Mouse (Mus musculus) hindbrain, embryonic 10.5 days (tissue): ENCODE results near the gene Marc1. TPM values are rescaled to one million over a fixed set of nuclear protein-coding genes. Genes with fewer than 3 reads are reported as not detected.
A peak's percentile ranks its signal among the peaks of the same experiment; 100 is the strongest.

Source experiments
- DNase-seq: peaks from one replicate; pipeline ENCODE4 v3.0.0-alpha.2; 2017; ENCODE audit warnings: low spot score
- H3K27ac ChIP-seq: fragments of 300-500 bp; sonication (generic); 2 replicates; pipeline ENCODE4 v1.5.1; 2016; ENCODE audit warnings: mild to moderate bottlenecking, moderate library complexity
- H3K27me3 ChIP-seq: fragments of 300-500 bp; sonication (generic); 2 replicates; pipeline ENCODE4 v1.6.1; 2016; ENCODE audit warnings: mild to moderate bottlenecking; ENCODE audit not compliant: poor library complexity, insufficient read depth, severe bottlenecking
- H3K36me3 ChIP-seq: fragments of 300-500 bp; sonication (generic); 2 replicates; pipeline ENCODE4 v1.6.1; 2016; ENCODE audit warnings: mild to moderate bottlenecking, moderate library complexity
- H3K4me1 ChIP-seq: fragments of 300-500 bp; sonication (generic); replicated peaks from 2 replicates; pipeline ENCODE4 v1.6.1; 2016; ENCODE audit warnings: mild to moderate bottlenecking
- H3K4me3 ChIP-seq: fragments of 300-500 bp; sonication (generic); 2 replicates; pipeline ENCODE4 v1.5.1; 2016; ENCODE audit warnings: mild to moderate bottlenecking, moderate library complexity
- H3K9me3 ChIP-seq: fragments of 300-500 bp; sonication (generic); 2 replicates; pipeline ENCODE4 v1.6.1; 2016; ENCODE audit warnings: mild to moderate bottlenecking, moderate library complexity
- WGBS: fragments of 180-500 bp; shearing (Covaris S2); methylation state at CpG from one replicate; pipeline ENCODE4 v1.1.7; 2016; 5-methylcytosine and 5-hydroxymethylcytosine counted together
- polyA plus RNA-seq: library from polyadenylated mRNA; unstranded; fragments of >200 nt; fragmentation: Nextera tagmentation; extraction: Ambion mirVana; gene quantifications from 2 replicates; pipeline ENCODE4 v1.2.1, GENCODE M21; 2016

Gene Marc1
- polyA plus RNA-seq, 1 experiment from 2014 or later = not detected

DNA sequence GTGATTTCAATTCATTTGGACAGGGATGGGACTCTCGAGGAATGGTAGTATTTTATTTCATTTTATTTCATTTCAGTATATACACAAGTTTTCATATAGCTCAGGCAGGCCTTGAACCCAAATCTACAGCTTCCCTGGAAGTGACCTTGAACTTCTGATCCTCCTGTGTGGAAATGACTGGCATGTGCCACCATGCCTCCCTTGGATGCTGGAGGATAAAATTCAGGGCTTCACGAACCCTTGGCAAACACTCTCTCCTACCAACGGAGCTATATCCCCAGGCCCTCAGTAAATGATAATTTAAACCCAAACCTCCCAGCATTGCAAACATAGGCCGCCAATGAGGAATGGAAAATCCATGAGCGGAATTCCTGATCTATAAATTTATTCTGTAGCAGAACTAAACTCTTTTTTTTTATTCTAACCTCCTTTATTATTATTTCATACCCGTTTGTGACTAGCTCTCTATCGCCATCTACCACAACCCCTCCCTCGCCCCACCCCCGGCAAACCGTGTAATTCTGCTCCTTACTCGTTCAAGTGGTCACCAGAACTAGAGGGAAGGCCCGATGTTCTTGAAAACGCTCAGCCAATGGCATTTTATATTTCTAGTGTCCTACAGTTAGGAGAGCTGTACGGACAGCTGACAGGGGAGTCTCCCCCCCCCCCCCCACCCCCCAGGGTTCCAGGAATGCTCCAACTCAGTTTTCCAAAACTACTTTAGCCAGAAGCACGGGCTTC lies 33.4 kb upstream of the Marc1 start:
- 20% methylated on average over 15 of the region's 15 CpGs for WGBS
- H3K27me3 ChIP-seq = peaks cover 37% of the 10 kb centered on the region
- DNase-seq = no peak
- H3K9me3 ChIP-seq = no peaks in the 10 kb centered on the region
- H3K4me1 ChIP-seq = peaks cover 38% of the 10 kb centered on the region
- peaks cover 4% of the 10 kb centered on the region; the same call in 1 of the 2 replicates for H3K36me3 ChIP-seq
- peak overlapping the region; percentile 88; the same call in 1 of the 2 replicates for H3K27ac ChIP-seq
- H3K4me3 ChIP-seq = peak overlapping the region; percentile 73

DNA sequence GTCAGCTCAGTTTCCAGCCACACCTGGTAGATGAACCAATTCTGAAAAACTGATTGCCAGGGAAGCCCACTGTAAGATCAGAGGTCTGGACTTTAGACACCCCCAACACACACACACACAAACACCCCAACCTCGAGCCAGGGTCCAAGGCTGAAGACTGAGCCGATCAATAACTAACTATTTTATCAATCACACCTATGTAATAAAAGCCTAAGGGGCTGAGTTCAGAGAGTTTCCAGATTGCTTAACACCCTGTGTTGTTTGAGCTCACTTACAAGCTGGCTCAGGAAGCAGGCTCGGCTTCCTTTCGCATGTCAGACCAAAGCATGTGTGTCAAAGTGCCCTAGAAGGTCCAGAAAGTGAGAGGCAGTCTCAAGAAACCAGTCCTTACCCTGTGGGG lies 26.5 kb upstream of the Marc1 start:
- Histone ChIP-seq H3K9me3 (no peaks in the 10 kb centered on the region), H3K27me3 (no peaks in the 10 kb centered on the region), H3K27ac (no peak overlapping the region), H3K4me3 (no peak overlapping the region), H3K36me3 (peaks cover 17% of the 10 kb centered on the region), H3K4me1 (peaks cover 8% of the 10 kb centered on the region; the same call in 1 of the 2 replicates)
- no peak for DNase-seq
- WGBS = 95% methylated on average over 4 of the region's 4 CpGs

DNA sequence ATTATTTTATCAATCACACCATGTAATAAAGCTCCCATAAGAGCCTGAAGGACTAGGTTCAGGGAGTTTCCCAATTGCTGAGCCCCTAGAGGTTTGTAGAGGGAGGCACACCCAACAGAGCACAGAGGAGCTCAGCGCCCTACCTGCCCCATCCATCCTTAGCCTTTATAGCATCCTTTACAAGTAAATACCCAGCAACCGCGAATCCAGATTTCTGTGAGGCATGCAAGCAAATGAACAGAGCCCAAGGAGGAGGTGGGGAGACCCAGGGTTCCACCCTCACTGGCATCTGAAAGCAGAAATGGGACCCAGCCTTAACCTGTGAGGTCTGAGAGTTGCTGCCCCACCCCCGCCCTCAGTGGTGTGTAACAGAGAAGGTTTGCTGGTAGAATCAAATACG lies 25.2 kb upstream of the Marc1 start:
- no peaks in the 10 kb centered on the region for H3K9me3 ChIP-seq
- H3K27ac ChIP-seq = no peak overlapping the region
- no peak for DNase-seq
- H3K27me3 ChIP-seq = no peaks in the 10 kb centered on the region
- WGBS = 76% methylated on average over 5 of the region's 5 CpGs
- H3K4me1 ChIP-seq = no peaks in the 10 kb centered on the region
- no peak overlapping the region for H3K4me3 ChIP-seq
- peaks cover 30% of the 10 kb centered on the region for H3K36me3 ChIP-seq

DNA sequence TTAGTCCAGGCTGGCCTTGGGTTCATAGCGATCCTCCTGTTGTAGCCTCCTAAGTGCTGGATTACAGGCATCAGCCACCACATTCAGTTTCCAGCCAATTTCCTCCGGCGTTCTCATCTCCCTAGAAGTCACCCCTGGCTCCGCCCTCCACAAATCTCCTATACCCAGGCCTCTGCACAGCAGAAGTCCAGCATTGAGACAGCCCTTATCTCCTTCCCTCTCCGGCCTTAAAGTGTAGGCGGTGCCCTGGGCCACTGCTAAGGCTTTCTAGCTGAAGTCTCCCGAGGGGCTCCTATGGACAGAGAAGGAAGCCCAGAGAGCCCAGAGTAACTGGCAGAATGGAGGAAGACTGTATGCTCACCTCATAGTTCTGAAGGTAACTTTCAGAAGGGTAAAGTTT lies 22.4 kb upstream of the Marc1 start:
- Histone ChIP-seq H3K27ac (no peak overlapping the region), H3K36me3 (peaks cover 46% of the 10 kb centered on the region), H3K9me3 (no peaks in the 10 kb centered on the region), H3K4me3 (no peak overlapping the region), H3K27me3 (no peaks in the 10 kb centered on the region), H3K4me1 (no peaks in the 10 kb centered on the region)
- 94% methylated on average over 7 of the region's 7 CpGs for WGBS
- no peak for DNase-seq

DNA sequence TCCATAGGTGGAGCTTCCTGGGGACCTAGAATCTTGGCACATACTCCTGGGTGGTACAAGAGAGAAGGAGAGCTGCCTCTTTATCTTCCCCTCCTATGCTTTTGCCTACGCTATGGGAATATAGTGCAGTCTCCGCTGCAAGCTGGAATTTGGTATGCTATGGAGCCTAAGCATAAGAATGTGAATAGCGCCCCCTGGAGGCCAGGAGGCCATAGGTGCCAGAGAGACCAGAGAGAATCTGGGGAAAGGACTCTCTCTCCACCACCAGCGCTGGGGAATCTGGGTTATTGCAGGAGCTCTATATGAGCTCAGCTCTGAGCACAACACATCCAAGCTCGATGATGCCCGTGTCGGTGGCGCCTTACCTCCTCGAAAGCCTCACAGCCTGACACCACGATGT lies 21.1 kb upstream of the Marc1 start:
- Histone ChIP-seq H3K4me1 (peaks cover 4% of the 10 kb centered on the region), H3K4me3 (no peak overlapping the region), H3K27me3 (no peaks in the 10 kb centered on the region), H3K36me3 (peaks cover 46% of the 10 kb centered on the region), H3K9me3 (no peaks in the 10 kb centered on the region), H3K27ac (no peak overlapping the region)
- no peak for DNase-seq
- whole genome bisulfite sequencing = 81% methylated on average over 10 of the region's 10 CpGs

DNA sequence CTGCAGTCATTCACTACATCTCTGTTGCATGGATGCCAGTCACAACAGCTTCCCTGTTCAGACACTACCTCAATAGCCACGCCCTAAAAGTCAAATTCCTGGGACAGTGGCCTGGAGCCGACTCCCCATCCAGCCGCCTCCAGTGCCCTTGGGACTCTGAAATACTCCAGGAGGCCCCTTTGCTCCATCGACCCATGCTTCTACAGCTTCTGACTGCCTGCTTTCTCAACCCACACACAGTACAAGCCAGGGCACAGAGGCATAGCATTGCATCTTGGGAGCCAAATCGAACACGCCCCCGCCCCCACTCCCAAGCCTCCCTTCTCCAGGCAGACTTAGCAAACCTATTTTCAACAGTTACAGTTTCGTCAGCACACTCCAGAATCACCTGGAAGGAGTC lies 18.8 kb upstream of the Marc1 start:
- Histone ChIP-seq H3K27me3 (no peaks in the 10 kb centered on the region), H3K4me1 (peaks cover 10% of the 10 kb centered on the region), H3K36me3 (peaks cover 46% of the 10 kb centered on the region), H3K27ac (no peak overlapping the region), H3K9me3 (no peaks in the 10 kb centered on the region), H3K4me3 (no peak overlapping the region)
- no peak for DNase-seq
- 91% methylated on average over 8 of the region's 8 CpGs for WGBS

DNA sequence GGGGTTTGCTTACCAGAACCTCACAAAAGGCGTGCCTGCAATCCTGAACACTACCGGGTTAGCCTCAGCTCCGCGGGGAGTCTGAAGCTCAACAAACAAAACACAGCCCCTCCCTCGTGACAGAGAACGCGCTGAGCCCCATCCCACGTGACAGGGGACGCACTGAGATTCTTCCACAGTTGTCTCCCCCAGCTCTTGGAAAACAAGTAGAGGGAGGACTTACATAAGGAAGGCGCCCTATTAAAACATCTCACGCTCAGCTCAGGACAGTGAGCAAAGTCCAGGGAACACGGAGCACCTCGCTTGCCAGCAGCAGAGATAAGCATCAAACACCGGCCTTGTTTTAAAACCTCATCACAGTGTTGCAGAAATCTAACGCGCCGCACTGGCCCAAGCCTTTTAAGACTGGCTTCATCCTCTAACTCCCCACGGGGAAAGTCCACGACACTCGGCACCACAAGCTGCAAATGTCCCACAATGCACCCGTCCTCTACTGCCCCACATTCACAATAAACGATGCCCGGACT lies 16.1 kb upstream of the Marc1 start:
- Histone ChIP-seq H3K27me3 (peaks cover 7% of the 10 kb centered on the region; the same call in 1 of the 2 replicates), H3K9me3 (no peaks in the 10 kb centered on the region), H3K4me3 (peak overlapping the region; percentile 29), H3K36me3 (peaks cover 30% of the 10 kb centered on the region), H3K27ac (0 out of 2 replicates have a peak overlapping the region, but pooled peaks have one; percentile 35), H3K4me1 (peaks cover 26% of the 10 kb centered on the region)
- WGBS = 28% methylated on average over 23 of the region's 23 CpGs
- no peak for DNase-seq

DNA sequence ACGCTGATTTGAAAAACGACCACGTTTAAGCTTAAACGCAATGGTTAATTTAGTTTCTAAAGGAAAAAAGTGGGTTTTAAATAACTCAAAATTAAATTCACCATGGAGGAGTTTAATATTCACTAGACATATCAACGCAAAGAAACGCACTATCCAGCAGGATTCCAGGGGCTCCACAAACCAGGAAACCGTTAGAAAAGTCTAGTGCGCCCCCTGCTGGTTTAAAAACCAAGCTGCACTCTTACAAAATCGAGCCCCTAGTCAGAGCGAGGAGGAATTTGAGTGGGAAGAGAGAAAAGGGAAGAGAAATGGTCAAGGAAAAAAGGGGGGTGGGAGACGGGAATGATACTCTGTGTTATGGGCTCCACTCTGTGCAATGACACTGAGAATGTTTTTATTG lies 14.0 kb upstream of the Marc1 start:
- peaks cover 17% of the 10 kb centered on the region for H3K36me3 ChIP-seq

DNA sequence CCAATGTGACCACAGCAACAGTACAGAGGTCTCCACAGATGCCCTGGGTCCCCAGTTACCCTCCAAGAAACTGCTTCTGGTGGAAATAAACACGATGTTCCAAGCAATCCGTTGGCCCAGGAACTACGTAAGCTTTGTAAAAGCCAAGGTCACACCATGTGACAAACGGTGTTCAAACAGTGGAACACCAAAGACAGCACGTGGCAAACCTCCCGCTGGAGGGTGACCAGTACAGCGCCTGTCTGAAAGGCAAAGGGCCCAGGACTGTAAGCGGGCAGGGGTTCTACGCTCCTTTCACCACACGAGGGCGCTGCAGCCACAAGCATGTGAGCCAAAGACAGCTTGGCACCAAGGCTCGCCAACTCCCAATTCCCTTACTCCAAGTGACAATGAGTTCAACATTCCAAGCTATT lies 13.3 kb upstream of the Marc1 start:
- 3% methylated on average over 12 of the region's 12 CpGs for WGBS
- Histone ChIP-seq H3K9me3 (no peaks in the 10 kb centered on the region), H3K4me1 (peaks cover 26% of the 10 kb centered on the region), H3K4me3 (no peak overlapping the region), H3K36me3 (peaks cover 14% of the 10 kb centered on the region), H3K27ac (no peak overlapping the region), H3K27me3 (peaks cover 7% of the 10 kb centered on the region; the same call in 1 of the 2 replicates)
- peak; percentile 92 for DNase-seq

More for the DNA sequence above, 14.0 kb upstream of the Marc1 start:
- Histone ChIP-seq H3K27ac (no peak overlapping the region), H3K4me1 (peaks cover 26% of the 10 kb centered on the region), H3K27me3 (peaks cover 7% of the 10 kb centered on the region; the same call in 1 of the 2 replicates), H3K9me3 (no peaks in the 10 kb centered on the region), H3K4me3 (no peak overlapping the region)
- DNase-seq = peak; percentile 53
- WGBS = 27% methylated on average over 11 of the region's 11 CpGs

DNA sequence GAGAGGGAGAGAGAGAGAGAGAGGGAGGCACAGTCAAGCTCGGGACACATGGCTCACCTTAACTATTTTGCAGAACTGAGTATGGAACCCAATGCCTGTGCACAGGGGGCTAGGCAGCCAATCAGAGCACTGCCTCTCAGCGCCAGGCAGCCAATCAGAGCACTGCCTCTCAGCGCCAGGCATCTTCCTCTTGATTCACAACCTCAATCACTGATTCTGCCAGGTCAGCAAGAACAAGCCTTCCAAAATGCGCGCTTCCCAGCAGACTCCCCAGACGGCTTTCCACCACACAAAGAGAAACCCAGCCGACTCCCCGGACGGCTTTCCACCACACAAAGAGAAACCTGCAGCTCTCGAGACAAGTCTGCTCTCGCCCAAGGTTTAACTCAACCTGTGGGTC lies 11.6 kb upstream of the Marc1 start:
- H3K4me3 ChIP-seq = peak overlapping the region; percentile 27; the same call in 1 of the 2 replicates
- WGBS = 14% methylated on average over 11 of the region's 11 CpGs
- peak; percentile 33 for DNase-seq

DNA sequence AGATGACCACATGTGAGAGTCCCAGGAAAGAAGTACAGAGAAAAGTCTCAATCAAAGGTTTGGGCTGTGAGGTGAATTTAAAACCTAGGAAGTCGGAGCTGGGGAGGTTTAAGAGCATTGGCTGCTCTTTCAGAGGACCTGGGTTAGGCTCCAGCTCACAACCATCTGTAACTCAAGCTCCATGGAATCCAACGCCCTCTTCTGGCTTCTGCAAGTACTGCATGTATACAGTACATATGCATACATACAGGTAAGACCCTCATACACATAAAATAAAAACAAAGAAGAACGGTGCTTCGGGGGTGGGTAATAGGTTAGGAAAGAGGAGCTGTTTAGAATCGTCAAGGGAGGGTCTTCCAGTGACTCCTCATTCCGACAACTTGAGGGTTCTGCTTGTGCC lies 6.7 kb upstream of the Marc1 start:
- Histone ChIP-seq H3K4me1 (peaks cover 4% of the 10 kb centered on the region), H3K4me3 (no peak overlapping the region), H3K27ac (no peak overlapping the region), H3K9me3 (no peaks in the 10 kb centered on the region), H3K27me3 (no peaks in the 10 kb centered on the region; the same call in 1 of the 2 replicates), H3K36me3 (peaks cover 32% of the 10 kb centered on the region)
- WGBS = 84% methylated on average over 6 of the region's 6 CpGs
- no peak for DNase-seq

More for the DNA sequence above, 11.6 kb upstream of the Marc1 start:
- H3K9me3 ChIP-seq = no peaks in the 10 kb centered on the region
- H3K4me1 ChIP-seq = peaks cover 26% of the 10 kb centered on the region
- peaks cover 7% of the 10 kb centered on the region; the same call in 1 of the 2 replicates for H3K27me3 ChIP-seq
- no peak overlapping the region for H3K27ac ChIP-seq
- peaks cover 30% of the 10 kb centered on the region for H3K36me3 ChIP-seq

DNA sequence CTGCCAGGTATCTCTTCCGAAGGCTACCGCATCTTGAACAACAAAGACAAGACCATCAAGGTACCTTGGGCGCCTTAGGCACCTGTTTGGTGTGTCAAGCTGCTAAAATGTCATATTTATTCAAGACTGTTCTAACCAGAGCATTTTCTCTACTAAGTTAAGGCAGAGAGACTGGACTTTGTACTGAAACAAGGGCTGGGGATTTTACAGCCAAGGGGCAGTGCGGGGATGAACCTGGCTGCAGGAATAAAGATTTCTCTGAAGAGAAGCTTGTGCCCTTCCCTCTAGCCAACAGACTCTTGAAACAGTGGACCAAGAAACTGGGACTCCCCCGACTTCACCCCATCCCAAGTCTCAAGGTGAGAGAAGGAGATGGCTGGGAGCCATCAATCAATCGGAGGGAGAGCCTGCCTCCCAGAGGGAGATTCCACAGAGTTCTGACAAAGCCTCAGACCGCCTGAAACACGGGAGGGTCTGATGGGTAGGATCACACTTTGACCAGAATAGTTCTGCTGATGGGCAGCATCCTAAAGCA lies 670 bp upstream of the Marc1 start:
- WGBS = 75% methylated on average over 8 of the region's 8 CpGs
- Histone ChIP-seq H3K9me3 (no peaks in the 10 kb centered on the region), H3K4me3 (no peak overlapping the region), H3K27me3 (peaks cover 43% of the 10 kb centered on the region), H3K36me3 (no peaks in the 10 kb centered on the region), H3K27ac (no peak overlapping the region), H3K4me1 (peaks cover 15% of the 10 kb centered on the region)
- DNase-seq = no peak

DNA sequence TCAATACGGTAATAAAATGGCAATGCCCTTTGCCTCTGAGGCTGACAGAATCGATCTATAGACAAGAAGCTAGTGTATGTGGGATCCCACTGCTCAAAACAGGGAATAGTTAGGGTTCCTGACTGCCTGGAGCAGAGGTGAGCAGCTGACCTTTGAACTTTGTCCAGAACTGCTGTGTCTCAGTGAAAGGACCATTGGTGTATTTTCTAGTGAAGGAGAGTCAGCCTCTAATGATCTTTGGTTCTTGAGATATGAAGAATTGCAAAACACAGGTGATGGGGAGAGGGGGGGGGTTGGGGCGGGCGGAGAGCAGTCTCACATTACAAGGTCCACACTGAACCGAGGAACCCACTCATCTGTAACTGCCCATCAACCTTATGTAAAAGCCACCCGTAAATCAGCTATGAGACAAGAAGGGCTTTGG lies 1.5 kb downstream of the Marc1 start:
- Histone ChIP-seq H3K9me3 (no peaks in the 10 kb centered on the region), H3K36me3 (no peaks in the 10 kb centered on the region), H3K27ac (no peak overlapping the region), H3K4me3 (no peak overlapping the region), H3K27me3 (peaks cover 43% of the 10 kb centered on the region), H3K4me1 (peaks cover 15% of the 10 kb centered on the region)
- 73% methylated on average over 6 of the region's 6 CpGs for WGBS
- no peak for DNase-seq
